Mouse (Mus musculus) liver, embryonic 16.5 days (tissue): ENCODE data around the gene Rag2. TPM values are rescaled to one million over a fixed set of nuclear protein-coding genes. Genes with fewer than 3 reads are reported as not detected.

Experiments
- ATAC-seq: fragments of 200-750 bp; cut with Nextera tagmentation; 2 replicates; pipeline ENCODE4 v1.8.0; 2017; ENCODE audit warnings: low read depth, mild to moderate bottlenecking, moderate number of reproducible peaks, moderate library complexity
- H3K27ac ChIP-seq: fragments of 300-500 bp; sonication (generic); 2 replicates; pipeline ENCODE4 v1.5.1; 2014; ENCODE audit warnings: mild to moderate bottlenecking, low read length
- H3K27me3 ChIP-seq: fragments of 300-500 bp; sonication (generic); 2 replicates; pipeline ENCODE4 v1.6.1; 2014; ENCODE audit warnings: low read depth, low read length, mixed read lengths; ENCODE audit not compliant: control insufficient read depth, insufficient read depth
- H3K36me3 ChIP-seq: fragments of 300-500 bp; sonication (generic); 2 replicates; pipeline ENCODE4 v1.6.1; 2014; ENCODE audit warnings: mild to moderate bottlenecking; ENCODE audit not compliant: control insufficient read depth, insufficient read depth
- H3K4me1 ChIP-seq: fragments of 300-500 bp; sonication (generic); 2 replicates; pipeline ENCODE4 v1.6.1; 2014; ENCODE audit warnings: low read depth, low read length, mixed read lengths; ENCODE audit not compliant: control insufficient read depth
- H3K4me2 ChIP-seq: fragments of 300-500 bp; sonication (generic); 2 replicates; pipeline ENCODE4 v1.6.1; 2014; ENCODE audit warnings: low read depth, low read length, mixed read lengths
- H3K4me3 ChIP-seq: fragments of 300-500 bp; sonication (generic); 2 replicates; pipeline ENCODE4 v1.5.1; 2014; ENCODE audit warnings: low read depth, mild to moderate bottlenecking, low read length
- H3K9ac ChIP-seq: fragments of 300-500 bp; sonication (generic); 2 replicates; pipeline ENCODE4 v1.6.1; 2014; ENCODE audit warnings: low read depth, low read length
- H3K9me3 ChIP-seq: fragments of 300-500 bp; sonication (generic); replicated peaks from 2 replicates; pipeline ENCODE4 v1.6.1; 2016; ENCODE audit warnings: low read length; ENCODE audit not compliant: control insufficient read depth
- WGBS: fragments of 180-500 bp; shearing (Covaris S2); extraction: QIAGEN DNeasy Blood & Tissue Kit; methylation state at CpG from one replicate; pipeline ENCODE4 v1.1.7; 2014; ENCODE audit not compliant: insufficient replicate concordance; 5-methylcytosine and 5-hydroxymethylcytosine counted together
- polyA plus RNA-seq: library from polyadenylated mRNA; unstranded; fragments of >200 nt; fragmentation: Nextera tagmentation; extraction: Ambion mirVana; gene quantifications from 2 replicates; pipeline ENCODE4 v1.2.1, GENCODE M21; 2015

The Rag2 gene
- polyA plus RNA-seq, 1 experiment from 2014 or later: 1.2 TPM

DNA sequence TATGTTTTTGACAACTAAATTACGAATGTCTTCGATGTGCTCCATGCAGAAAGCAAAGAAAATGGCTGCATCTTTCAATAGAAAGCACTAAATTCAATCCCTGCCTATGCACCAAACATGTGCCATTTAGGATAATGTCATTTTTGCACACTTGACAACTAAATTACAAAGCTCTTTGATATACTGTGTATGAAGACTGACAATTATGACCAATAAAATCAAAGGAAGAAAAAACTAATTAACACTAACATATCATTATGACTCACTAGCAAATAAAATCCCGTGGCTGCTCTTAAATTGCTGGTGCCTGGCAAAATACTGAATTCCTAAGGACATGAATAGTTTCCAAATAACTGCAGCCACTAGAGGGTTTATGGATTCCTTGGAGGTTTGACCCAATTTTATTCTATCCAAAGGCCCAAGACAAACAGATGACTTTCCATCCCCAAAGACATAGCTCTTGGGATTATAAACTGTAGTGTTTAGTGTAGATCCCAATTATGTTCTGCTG, 15.4 kb downstream of the Rag2 start:
- H3K9me3 ChIP-seq: no peaks in the 10 kb centered on the region
- no peaks in the 10 kb centered on the region for H3K4me1 ChIP-seq
- no peak overlapping the region for H3K4me3 ChIP-seq
- H3K4me2 ChIP-seq: no peak overlapping the region
- H3K9ac ChIP-seq: no peak overlapping the region
- 58% methylated on average over 3 of the region's 3 CpGs for WGBS
- ATAC-seq: no peak
- no peaks in the 10 kb centered on the region for H3K36me3 ChIP-seq
- H3K27ac ChIP-seq: no peak overlapping the region
- H3K27me3 ChIP-seq: no peaks in the 10 kb centered on the region

DNA sequence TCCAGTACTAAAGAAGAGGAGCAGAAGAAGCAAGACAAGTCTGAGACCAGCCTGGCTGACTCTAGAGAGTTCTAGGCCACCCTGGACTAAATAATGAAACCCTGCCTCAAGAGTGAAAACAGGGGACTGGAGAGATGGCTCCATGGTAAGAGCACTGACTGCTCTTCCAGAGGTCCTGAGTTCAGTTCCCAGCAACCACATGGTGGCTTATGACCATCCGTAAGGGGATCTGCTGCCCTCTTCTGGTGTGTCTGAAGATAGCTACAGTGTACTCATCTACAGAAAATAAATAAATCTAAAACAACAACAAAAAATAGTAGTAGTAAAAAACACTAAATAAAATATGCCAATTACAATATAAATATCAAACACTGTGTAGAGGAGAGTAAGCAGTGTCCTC, 21.3 kb downstream of the Rag2 start:
- Histone ChIP-seq H3K4me1 (no peaks in the 10 kb centered on the region), H3K4me3 (no peak overlapping the region), H3K9me3 (no peaks in the 10 kb centered on the region), H3K27me3 (no peaks in the 10 kb centered on the region), H3K9ac (no peak overlapping the region), H3K4me2 (no peak overlapping the region), H3K36me3 (no peaks in the 10 kb centered on the region), H3K27ac (no peak overlapping the region)
- ATAC-seq: no peak
- 67% methylated on average over 1 of the region's 1 CpGs for WGBS

DNA sequence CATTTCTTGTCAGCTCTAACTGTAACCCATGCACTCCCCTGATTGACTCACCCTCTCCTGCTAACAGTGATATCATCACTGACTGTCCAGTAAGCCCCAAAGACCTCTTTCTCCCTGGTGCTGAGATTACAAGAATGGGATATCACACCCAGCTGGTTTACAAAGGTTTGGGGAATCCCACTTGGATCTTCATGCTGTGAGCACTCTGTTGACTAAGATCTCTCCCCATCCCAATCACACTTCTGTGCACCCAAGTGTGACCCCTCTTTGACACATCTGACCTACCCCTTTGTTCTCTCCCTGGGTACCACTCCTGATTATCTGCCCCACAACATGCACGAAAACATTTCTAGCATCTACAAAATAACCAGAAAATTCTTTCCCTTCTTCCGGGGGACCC, 23.8 kb downstream of the Rag2 start:
- Histone ChIP-seq H3K9me3 (no peaks in the 10 kb centered on the region), H3K36me3 (no peaks in the 10 kb centered on the region), H3K4me1 (no peaks in the 10 kb centered on the region; the same call in 1 of the 2 replicates), H3K4me2 (no peak overlapping the region), H3K27me3 (no peaks in the 10 kb centered on the region), H3K9ac (no peak overlapping the region), H3K27ac (no peak overlapping the region), H3K4me3 (no peak overlapping the region)
- 60% methylated on average over 2 of the region's 2 CpGs for WGBS
- ATAC-seq: no peak

DNA sequence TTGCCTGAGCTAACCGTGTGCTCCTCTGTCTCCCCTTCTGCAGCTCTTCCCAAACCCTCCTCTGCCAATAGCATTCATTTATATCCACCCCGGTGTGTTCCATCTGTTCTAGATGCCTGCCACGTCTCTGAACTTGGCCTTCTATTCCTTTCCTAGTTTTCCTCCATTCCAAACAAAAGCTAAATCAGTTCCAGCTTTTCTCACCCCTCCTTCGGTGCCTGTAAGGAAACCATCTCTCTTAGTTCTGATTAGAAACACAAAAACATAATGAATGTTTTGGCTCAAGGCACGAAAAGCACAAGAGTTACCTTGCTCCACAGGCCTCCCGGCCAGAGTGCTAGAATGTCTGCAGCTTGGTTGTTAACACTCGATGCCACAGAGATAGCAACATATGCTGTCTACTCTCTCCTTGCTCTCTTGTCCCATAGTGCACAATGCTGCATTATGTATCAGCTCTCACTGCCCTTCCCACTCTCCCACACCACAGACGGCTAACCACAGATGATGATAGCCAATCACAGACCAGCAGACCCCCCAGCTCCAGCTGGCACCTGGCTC, 24.7 kb downstream of the Rag2 start, which contains the start of the genes Rag1 and B230118H07Rik:
Gene Rag1 (minus strand): TSS at position 388 of the 558 bp plus-strand sequence.
Gene B230118H07Rik (minus strand): TSS at position 419 of the 558 bp plus-strand sequence.
- ATAC-seq: no peak
- Histone ChIP-seq H3K4me2 (no peak within 1 kb of the TSS), H3K27me3 (no peaks in the 10 kb centered on the region), H3K36me3 (no peaks in the 10 kb centered on the region), H3K27ac (no peak within 1 kb of the TSS), H3K9me3 (no peaks in the 10 kb centered on the region), H3K4me3 (no peak within 1 kb of the TSS), H3K9ac (no peak within 1 kb of the TSS), H3K4me1 (no peaks in the 10 kb centered on the region; the same call in 1 of the 2 replicates)
- WGBS: 37% methylated on average over 8 of the region's 8 CpGs

DNA sequence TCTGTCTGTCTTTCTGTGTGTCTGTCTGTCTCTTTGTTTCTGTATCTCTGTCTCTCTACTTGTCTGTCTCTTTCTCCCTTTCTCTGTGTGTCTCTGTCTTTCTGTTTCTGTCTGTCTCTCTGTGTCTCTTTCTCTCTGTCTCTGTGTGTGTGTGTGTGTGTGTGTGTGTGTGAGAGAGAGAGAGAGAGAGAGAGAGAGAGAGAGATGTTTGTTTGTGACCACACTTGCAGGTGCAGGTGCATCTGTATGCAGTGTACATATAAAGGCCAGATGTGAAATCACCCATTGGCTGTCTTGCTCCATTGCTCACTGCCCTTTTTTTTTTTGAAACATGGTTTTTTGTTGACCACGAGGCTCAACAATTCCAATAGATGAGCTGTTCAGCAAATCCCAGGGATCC, 25.9 kb downstream of the Rag2 start:
- Histone ChIP-seq H3K4me3 (no peak overlapping the region), H3K9me3 (no peaks in the 10 kb centered on the region), H3K36me3 (no peaks in the 10 kb centered on the region), H3K4me1 (no peaks in the 10 kb centered on the region; the same call in 1 of the 2 replicates), H3K4me2 (no peak overlapping the region), H3K27ac (no peak overlapping the region), H3K27me3 (no peaks in the 10 kb centered on the region), H3K9ac (no peak overlapping the region)
- WGBS: 47% methylated on average over 1 of the region's 1 CpGs
- no peak for ATAC-seq

DNA sequence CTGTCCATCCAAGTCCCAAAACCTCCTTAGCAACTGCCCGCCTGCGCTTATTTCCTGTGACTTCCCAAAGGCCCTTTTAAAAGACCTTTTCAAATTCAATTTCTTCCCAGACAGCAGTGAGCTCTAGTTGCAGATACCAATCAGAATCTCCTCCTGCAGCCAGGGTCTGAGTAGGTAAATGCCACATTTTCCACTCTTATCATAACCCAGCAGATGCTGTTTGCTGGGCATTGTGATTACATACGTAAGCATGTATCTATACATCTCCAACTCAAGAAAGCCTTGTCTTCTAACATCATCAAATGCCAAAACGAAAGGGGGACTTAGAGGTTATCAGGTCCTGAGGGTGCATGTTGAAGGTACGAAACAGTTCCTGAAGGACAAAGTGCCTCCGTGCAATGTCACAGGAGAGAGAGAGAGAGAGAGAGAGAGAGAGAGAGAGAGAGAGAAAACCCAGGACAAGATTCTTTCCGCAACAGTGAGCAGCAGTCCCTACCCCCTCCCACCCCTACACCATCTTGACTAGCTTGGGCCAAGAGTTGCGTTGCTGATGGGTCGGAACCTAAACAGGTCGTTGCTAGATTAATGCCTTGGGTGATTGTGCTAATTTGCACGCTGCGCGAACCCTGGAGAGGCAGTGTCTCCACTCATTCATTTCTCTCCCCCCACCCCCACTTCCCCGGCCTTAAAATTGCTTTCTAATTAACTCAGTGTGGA, 27.8 kb downstream of the Rag2 start:
- Histone ChIP-seq H3K9me3 (no peaks in the 10 kb centered on the region), H3K4me1 (no peaks in the 10 kb centered on the region; the same call in 1 of the 2 replicates), H3K9ac (no peak overlapping the region), H3K27ac (no peak overlapping the region), H3K27me3 (no peaks in the 10 kb centered on the region), H3K4me2 (peak overlapping the region; percentile 43), H3K36me3 (no peaks in the 10 kb centered on the region), H3K4me3 (0 out of 2 replicates have a peak overlapping the region, but pooled peaks have one; percentile 5)
- ATAC-seq: no peak
- WGBS: 32% methylated on average over 14 of the region's 14 CpGs

DNA sequence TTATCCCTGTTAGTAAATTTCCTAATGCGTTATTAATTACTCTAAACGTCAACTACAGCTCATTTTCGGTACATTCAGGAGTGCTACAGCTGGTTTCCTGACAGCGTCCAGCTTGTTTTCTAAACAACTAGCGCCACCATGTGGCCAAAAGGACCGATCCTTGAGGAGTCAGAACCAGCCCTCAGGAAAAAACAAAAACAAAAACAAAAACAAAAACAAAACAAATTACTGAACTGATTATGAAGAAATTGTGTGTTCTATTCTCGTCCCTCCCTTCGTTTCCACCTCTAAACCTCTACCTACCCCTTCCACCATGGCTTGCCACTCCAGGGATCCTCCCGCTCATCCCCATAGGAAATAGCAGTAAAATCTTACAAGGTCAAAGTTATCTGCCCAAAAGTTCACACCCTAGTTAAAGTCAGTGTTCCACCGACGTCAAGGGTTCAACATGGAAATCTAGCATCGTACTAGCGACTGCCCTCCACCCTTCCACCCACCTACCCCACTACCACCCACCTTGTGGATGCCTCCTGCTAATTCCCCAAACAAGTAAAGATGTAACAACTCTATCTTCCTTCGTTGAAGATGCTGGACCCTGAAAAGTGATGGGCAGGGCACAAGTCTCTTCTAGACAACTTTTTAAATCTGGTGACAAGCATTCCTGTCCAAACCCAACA, 28.5 kb downstream of the Rag2 start:
- H3K9me3 ChIP-seq: no peaks in the 10 kb centered on the region
- WGBS: 13% methylated on average over 14 of the region's 14 CpGs
- ATAC-seq: no peak
- H3K36me3 ChIP-seq: no peaks in the 10 kb centered on the region
- H3K4me2 ChIP-seq: peak overlapping the region; percentile 43
- H3K4me1 ChIP-seq: no peaks in the 10 kb centered on the region; the same call in 1 of the 2 replicates
- H3K9ac ChIP-seq: no peak overlapping the region
- no peaks in the 10 kb centered on the region for H3K27me3 ChIP-seq
- H3K4me3 ChIP-seq: 0 out of 2 replicates have a peak overlapping the region, but pooled peaks have one; percentile 5
- no peak overlapping the region for H3K27ac ChIP-seq

DNA sequence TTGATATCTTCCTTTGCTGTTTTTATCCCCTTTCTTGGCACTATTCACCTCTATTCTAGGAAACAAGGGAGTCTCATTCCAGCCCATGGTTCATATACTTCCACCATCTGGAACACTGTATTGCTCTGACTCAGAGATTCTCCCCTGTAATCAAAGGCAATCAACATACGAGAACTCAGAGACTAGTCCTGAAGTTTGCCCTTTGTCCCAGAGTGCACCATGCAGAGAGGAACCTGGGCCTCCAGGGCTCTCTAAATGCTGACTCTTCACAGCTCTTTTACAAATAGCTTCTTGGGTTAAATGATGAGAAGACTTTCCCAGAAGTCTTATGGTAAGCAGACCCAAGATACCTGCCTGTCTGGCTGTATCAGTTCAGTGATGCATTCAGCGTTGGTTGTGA, 36.0 kb downstream of the Rag2 start:
- no peaks in the 10 kb centered on the region for H3K27me3 ChIP-seq
- no peaks in the 10 kb centered on the region for H3K9me3 ChIP-seq
- no peak overlapping the region for H3K9ac ChIP-seq
- 65% methylated on average over 2 of the region's 2 CpGs for WGBS
- no peak overlapping the region for H3K4me3 ChIP-seq
- no peaks in the 10 kb centered on the region for H3K4me1 ChIP-seq
- H3K4me2 ChIP-seq: no peak overlapping the region
- no peak overlapping the region for H3K27ac ChIP-seq
- no peaks in the 10 kb centered on the region for H3K36me3 ChIP-seq
- no peak for ATAC-seq
